Mouse (Mus musculus): Measurements from ENCODE around the gene Gm20388. TPM values are rescaled to one million over a fixed set of nuclear protein-coding genes. Genes with fewer than 3 reads are reported as not detected.

Gene Gm20388
- polyA plus RNA-seq, 1 experiment = 28.1 TPM

DNA sequence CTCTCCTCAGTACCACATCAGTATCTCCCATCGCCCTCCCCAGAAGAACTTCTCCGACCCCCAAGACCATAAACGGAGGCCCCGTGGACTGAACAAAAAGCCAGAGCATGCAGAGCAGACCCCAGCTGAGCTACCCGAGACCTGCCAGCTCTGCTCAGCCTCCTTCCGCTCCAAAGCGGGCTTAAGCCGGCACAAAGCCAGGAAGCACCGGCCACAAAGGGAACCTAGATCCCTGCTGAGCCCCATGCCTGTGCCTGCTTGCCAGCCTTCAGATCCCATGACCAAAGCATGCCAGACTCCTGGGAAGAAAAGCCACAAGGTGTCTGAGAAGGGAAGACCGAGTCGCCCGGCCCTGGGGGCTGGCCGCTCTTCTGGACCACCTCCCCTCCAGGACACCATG is 2356.2 kb downstream of the Gm20388 start:
- Histone ChIP-seq H3K27ac (ENCODE audit: insufficient read depth, low read length) (no peak overlapping the region), H3K4me1 (ENCODE audit: control insufficient read depth, insufficient read depth, low read length) (no peaks in the 10 kb centered on the region), H3K9ac (ENCODE audit: low read depth, poor library complexity, severe bottlenecking) (no peak overlapping the region), H3K9me3 (replicated peaks; ENCODE audit: control insufficient read depth, insufficient read depth, low read length, poor library complexity, severe bottlenecking) (no peaks in the 10 kb centered on the region), H3K4me3 (ENCODE audit: low read depth, low read length) (no peak overlapping the region), H3K36me3 (ENCODE audit: control insufficient read depth, insufficient read depth, low read length, poor library complexity, severe bottlenecking) (no peaks in the 10 kb centered on the region), H3K27me3 (ENCODE audit: control insufficient read depth, insufficient read depth, low read length, poor library complexity, severe bottlenecking) (no peaks in the 10 kb centered on the region)
- TF ChIP-seq EP300 (IDR thresholded peaks at IDR 0.05; ENCODE audit: insufficient read depth, low read depth, low read length) = no peak
- no peak for TF ChIP-seq CTCF (IDR thresholded peaks at IDR 0.05; ENCODE audit: low read depth, low read length)
- TF ChIP-seq POLR2A (IDR thresholded peaks at IDR 0.05; ENCODE audit: insufficient read depth, low read length) = no peak

DNA sequence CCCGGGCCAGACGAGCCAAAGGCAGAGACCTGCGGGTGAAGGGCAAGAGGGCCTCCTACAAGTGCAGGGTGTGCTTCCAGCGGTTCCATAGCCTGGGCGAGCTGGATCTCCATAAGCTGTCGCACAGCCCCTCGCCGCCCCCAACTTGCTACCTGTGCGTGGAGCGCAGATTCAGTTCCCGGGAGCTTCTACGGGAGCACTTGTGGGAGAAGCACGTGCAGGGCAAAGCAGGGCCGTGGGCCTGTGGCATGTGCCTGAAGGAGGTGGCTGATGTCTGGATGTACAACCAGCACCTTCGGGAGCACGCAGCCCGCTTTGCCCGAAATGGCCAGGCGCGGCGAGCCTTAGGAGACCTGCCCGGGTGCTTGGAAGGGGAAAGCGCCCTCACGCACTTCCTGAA is 2358.2 kb downstream of the Gm20388 start:
- TF ChIP-seq POLR2A (IDR thresholded peaks at IDR 0.05; ENCODE audit: insufficient read depth, low read length) (no peak), CTCF (IDR thresholded peaks at IDR 0.05; ENCODE audit: low read depth, low read length) (no peak), EP300 (IDR thresholded peaks at IDR 0.05; ENCODE audit: insufficient read depth, low read depth, low read length) (no peak)
- H3K4me3 ChIP-seq (ENCODE audit: low read depth, low read length) = peak overlapping the region; percentile 45
- H3K9me3 ChIP-seq (replicated peaks; ENCODE audit: control insufficient read depth, insufficient read depth, low read length, poor library complexity, severe bottlenecking) = no peaks in the 10 kb centered on the region
- H3K27me3 ChIP-seq (ENCODE audit: control insufficient read depth, insufficient read depth, low read length, poor library complexity, severe bottlenecking) = no peaks in the 10 kb centered on the region
- H3K36me3 ChIP-seq (ENCODE audit: control insufficient read depth, insufficient read depth, low read length, poor library complexity, severe bottlenecking) = no peaks in the 10 kb centered on the region
- peak overlapping the region; percentile 45 for H3K9ac ChIP-seq (ENCODE audit: low read depth, poor library complexity, severe bottlenecking)
- H3K4me1 ChIP-seq (ENCODE audit: control insufficient read depth, insufficient read depth, low read length) = no peaks in the 10 kb centered on the region
- no peak overlapping the region for H3K27ac ChIP-seq (ENCODE audit: insufficient read depth, low read length)

DNA sequence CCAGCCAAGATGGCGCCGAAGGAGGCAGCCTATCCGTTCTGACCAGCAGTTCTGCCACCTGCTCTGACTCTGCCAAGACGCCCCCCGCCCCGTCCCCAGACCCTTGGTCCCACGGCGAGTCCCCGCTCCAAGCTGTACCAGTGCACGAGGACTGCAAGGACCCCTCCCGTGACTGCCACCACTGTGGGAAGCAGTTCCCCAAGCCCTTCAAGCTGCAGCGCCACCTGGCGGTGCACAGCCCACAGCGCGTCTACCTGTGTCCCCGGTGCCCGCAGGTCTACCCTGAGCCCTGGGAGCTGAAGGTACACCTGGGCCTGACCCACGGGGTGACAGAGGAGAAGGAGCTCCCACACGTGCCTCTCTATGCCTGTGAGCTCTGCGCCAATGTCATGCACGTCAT is 2358.8 kb downstream of the Gm20388 start:
- TF ChIP-seq EP300 (IDR thresholded peaks at IDR 0.05; ENCODE audit: insufficient read depth, low read depth, low read length) (0 out of 2 replicates have a peak, but pooled peaks have one; percentile 20), POLR2A (IDR thresholded peaks at IDR 0.05; ENCODE audit: insufficient read depth, low read length) (no peak), CTCF (IDR thresholded peaks at IDR 0.05; ENCODE audit: low read depth, low read length) (peak; percentile 99)
- no peaks in the 10 kb centered on the region for H3K27me3 ChIP-seq (ENCODE audit: control insufficient read depth, insufficient read depth, low read length, poor library complexity, severe bottlenecking)
- peak overlapping the region; percentile 45 for H3K4me3 ChIP-seq (ENCODE audit: low read depth, low read length)
- H3K36me3 ChIP-seq (ENCODE audit: control insufficient read depth, insufficient read depth, low read length, poor library complexity, severe bottlenecking) = no peaks in the 10 kb centered on the region
- peak overlapping the region; percentile 45 for H3K9ac ChIP-seq (ENCODE audit: low read depth, poor library complexity, severe bottlenecking)
- H3K4me1 ChIP-seq (ENCODE audit: control insufficient read depth, insufficient read depth, low read length) = no peaks in the 10 kb centered on the region
- H3K9me3 ChIP-seq (replicated peaks; ENCODE audit: control insufficient read depth, insufficient read depth, low read length, poor library complexity, severe bottlenecking) = no peaks in the 10 kb centered on the region
- H3K27ac ChIP-seq (ENCODE audit: insufficient read depth, low read length) = no peak overlapping the region

DNA sequence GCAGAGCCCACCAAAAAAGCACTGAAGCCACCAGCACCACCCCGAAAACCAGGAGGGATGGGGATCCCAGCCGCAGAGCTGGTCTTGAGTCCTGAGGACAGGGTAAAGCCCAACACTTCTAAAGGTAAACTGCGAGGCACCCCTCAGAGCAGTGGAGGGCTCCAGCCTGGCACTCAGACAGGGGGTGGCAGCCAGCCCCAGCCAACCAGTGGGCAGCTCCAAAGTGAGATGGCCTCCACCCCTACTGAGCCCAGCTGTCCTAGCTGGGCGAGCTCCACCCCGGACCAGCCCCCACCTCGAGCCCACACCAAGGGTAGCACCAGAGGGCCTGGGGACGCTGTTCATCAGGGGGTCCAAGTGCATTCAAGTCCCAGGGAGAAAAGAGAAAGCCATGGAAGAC is 2359.9 kb downstream of the Gm20388 start:
- H3K27me3 ChIP-seq (ENCODE audit: control insufficient read depth, insufficient read depth, low read length, poor library complexity, severe bottlenecking) = no peaks in the 10 kb centered on the region
- no peak for TF ChIP-seq POLR2A (IDR thresholded peaks at IDR 0.05; ENCODE audit: insufficient read depth, low read length)

GRCm38 (mm10) chr8:122273152-122273551 is 2362.5 kb downstream of the Gm20388 start:
- Histone ChIP-seq H3K4me1 (ENCODE audit: control insufficient read depth, insufficient read depth, low read length) (peaks cover 3% of the 10 kb centered on the region), H3K9ac (ENCODE audit: low read depth, poor library complexity, severe bottlenecking) (no peak overlapping the region), H3K9me3 (replicated peaks; ENCODE audit: control insufficient read depth, insufficient read depth, low read length, poor library complexity, severe bottlenecking) (no peaks in the 10 kb centered on the region), H3K27ac (ENCODE audit: insufficient read depth, low read length) (no peak overlapping the region), H3K4me3 (ENCODE audit: low read depth, low read length) (no peak overlapping the region), H3K36me3 (ENCODE audit: control insufficient read depth, insufficient read depth, low read length, poor library complexity, severe bottlenecking) (no peaks in the 10 kb centered on the region), H3K27me3 (ENCODE audit: control insufficient read depth, insufficient read depth, low read length, poor library complexity, severe bottlenecking) (no peaks in the 10 kb centered on the region)
- peak; percentile 98 for TF ChIP-seq CTCF (IDR thresholded peaks at IDR 0.05; ENCODE audit: low read depth, low read length)
- 0 out of 2 replicates have a peak, but pooled peaks have one; percentile 20 for TF ChIP-seq EP300 (IDR thresholded peaks at IDR 0.05; ENCODE audit: insufficient read depth, low read depth, low read length)
- TF ChIP-seq POLR2A (IDR thresholded peaks at IDR 0.05; ENCODE audit: insufficient read depth, low read length) = no peak

More for the DNA sequence above, 2359.9 kb downstream of the Gm20388 start:
- Histone ChIP-seq H3K36me3 (ENCODE audit: control insufficient read depth, insufficient read depth, low read length, poor library complexity, severe bottlenecking) (no peaks in the 10 kb centered on the region), H3K4me3 (ENCODE audit: low read depth, low read length) (no peak overlapping the region), H3K9ac (ENCODE audit: low read depth, poor library complexity, severe bottlenecking) (no peak overlapping the region), H3K9me3 (replicated peaks; ENCODE audit: control insufficient read depth, insufficient read depth, low read length, poor library complexity, severe bottlenecking) (no peaks in the 10 kb centered on the region), H3K27ac (ENCODE audit: insufficient read depth, low read length) (no peak overlapping the region), H3K4me1 (ENCODE audit: control insufficient read depth, insufficient read depth, low read length) (no peaks in the 10 kb centered on the region)

DNA sequence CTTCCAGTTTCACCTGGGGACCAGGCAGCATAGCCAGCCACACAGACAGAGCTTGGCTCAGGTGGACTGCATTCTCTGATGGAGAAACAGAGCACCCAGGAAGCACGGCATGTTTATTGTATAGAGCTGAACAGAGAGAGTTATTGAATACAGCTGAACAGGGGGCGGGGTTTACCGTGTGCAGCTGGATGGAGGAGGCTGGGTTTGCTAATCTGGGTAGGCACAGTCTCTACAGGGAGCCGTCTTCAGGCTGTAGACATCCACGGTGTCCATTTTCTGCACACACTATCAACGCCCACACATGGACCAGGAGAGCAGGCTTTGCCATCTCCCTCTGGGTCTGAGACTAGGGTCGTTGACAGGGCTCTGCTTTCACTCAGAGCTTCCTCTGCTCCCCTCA is 2363.2 kb downstream of the Gm20388 start:
- H3K4me3 ChIP-seq (ENCODE audit: low read depth, low read length) = no peak overlapping the region
- no peaks in the 10 kb centered on the region for H3K27me3 ChIP-seq (ENCODE audit: control insufficient read depth, insufficient read depth, low read length, poor library complexity, severe bottlenecking)
- peaks cover 3% of the 10 kb centered on the region for H3K4me1 ChIP-seq (ENCODE audit: control insufficient read depth, insufficient read depth, low read length)
- no peaks in the 10 kb centered on the region for H3K36me3 ChIP-seq (ENCODE audit: control insufficient read depth, insufficient read depth, low read length, poor library complexity, severe bottlenecking)
- TF ChIP-seq POLR2A (IDR thresholded peaks at IDR 0.05; ENCODE audit: insufficient read depth, low read length) (no peak), EP300 (IDR thresholded peaks at IDR 0.05; ENCODE audit: insufficient read depth, low read depth, low read length) (no peak), CTCF (IDR thresholded peaks at IDR 0.05; ENCODE audit: low read depth, low read length) (no peak)
- H3K27ac ChIP-seq (ENCODE audit: insufficient read depth, low read length) = no peak overlapping the region
- H3K9ac ChIP-seq (ENCODE audit: low read depth, poor library complexity, severe bottlenecking) = no peak overlapping the region
- H3K9me3 ChIP-seq (replicated peaks; ENCODE audit: control insufficient read depth, insufficient read depth, low read length, poor library complexity, severe bottlenecking) = no peaks in the 10 kb centered on the region

Measured in ES-Bruce4 (cell line).